Mouse (Mus musculus): ENCODE results near the gene 9530053A07Rik. TPM values are rescaled to one million over a fixed set of nuclear protein-coding genes. Genes with fewer than 3 reads are reported as not detected.

The 9530053A07Rik gene
- polyA plus RNA-seq, 1 experiment from 2014 or later, result 0.05 TPM

DNA sequence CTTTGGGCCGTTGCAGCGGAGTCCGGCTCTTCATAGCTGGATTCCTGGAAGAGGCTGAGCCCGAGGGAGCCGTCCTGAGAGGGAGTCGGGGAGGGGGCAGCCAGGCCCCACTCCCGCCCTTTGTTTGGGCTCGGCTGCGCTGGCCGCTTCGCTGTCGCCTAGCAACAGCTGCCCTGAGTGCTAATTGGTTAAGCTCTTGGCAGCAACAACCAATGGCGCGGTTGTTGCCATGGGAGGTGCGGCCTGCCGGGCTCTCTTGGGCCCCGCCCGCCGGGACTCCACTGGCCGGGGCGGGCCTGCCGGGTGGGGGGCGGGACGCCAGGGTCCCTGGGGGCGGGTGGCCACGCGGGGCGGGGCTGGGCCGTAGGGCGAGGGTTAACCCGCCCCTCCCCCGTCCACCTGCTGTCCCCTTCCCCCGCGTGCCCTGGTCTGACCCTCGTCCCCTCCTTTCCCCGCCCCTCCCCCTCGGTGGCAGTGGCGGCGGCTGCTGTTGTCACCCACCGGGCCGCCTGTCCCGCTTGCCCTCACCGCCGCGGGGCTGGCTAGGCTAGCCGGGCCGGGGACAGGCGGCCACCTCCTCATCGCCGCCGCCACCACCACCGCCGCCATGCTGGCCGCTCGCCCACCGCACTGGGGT lies 50.6 kb downstream of the 9530053A07Rik start:
- Histone ChIP-seq H3K27me3 (no peaks in the 10 kb centered on the region), H3K4me3 (replicated peaks) (peak overlapping the region; percentile 95), H3K9me3 (no peaks in the 10 kb centered on the region), H3K4me1 (replicated peaks) (peaks cover 14% of the 10 kb centered on the region), H3K9ac (replicated peaks) (peak overlapping the region; percentile 96), H3K4me2 (replicated peaks) (peak overlapping the region; percentile 86), H3K36me3 (peaks cover 73% of the 10 kb centered on the region), H3K27ac (peak overlapping the region; percentile 97)
- WGBS, result under 1% methylated on average over 44 of the region's 56 CpGs
- peak; percentile 95 for ATAC-seq

DNA sequence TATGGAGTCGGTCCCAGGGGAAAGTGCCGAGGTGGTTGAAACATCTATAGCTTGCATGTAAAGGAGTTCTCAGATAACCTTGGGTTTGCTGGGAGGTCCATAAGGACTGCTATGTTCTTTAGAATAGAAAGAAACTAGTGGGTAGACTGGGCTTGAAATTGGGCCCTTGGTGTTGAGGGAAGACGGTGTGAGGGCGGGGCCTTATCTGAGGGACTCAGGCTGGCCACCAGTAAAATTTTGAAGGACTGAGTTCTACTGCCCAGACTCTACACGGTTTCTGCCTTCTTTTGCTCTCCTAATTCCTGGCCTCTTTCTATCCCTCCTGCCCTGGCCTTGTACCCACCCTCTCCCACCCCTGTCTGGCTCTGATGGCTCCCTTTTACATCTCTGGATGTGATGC lies 51.6 kb downstream of the 9530053A07Rik start:
- Histone ChIP-seq H3K27ac (peak overlapping the region; percentile 97), H3K27me3 (no peaks in the 10 kb centered on the region), H3K4me2 (replicated peaks) (peak overlapping the region; percentile 86), H3K4me1 (replicated peaks) (peaks cover 14% of the 10 kb centered on the region), H3K9ac (replicated peaks) (peak overlapping the region; percentile 96), H3K36me3 (peaks cover 73% of the 10 kb centered on the region), H3K9me3 (no peaks in the 10 kb centered on the region), H3K4me3 (replicated peaks) (peak overlapping the region; percentile 95)
- ATAC-seq, result no peak
- WGBS, result 82% methylated on average over 5 of the region's 5 CpGs

DNA sequence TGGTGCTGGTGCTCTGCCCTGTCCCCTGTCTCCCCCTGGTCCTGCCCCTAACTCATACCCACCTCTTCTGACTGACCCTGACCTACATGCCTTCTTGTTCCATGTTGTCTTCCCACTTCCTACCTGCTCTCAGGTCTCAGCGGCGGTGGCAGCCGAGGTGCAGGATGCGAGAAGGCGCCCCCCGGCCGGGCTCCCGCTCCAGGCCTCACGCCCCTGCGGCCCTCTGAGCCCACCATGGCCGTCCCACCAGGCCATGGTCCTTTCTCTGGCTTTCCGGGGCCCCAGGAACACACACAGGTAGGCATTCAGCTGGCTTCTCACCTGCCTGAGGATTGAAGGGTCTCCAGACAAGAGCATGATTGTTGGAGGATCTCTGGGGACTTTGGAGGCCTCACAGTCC lies 52.1 kb downstream of the 9530053A07Rik start:
- WGBS, result 95% methylated on average over 12 of the region's 12 CpGs

DNA sequence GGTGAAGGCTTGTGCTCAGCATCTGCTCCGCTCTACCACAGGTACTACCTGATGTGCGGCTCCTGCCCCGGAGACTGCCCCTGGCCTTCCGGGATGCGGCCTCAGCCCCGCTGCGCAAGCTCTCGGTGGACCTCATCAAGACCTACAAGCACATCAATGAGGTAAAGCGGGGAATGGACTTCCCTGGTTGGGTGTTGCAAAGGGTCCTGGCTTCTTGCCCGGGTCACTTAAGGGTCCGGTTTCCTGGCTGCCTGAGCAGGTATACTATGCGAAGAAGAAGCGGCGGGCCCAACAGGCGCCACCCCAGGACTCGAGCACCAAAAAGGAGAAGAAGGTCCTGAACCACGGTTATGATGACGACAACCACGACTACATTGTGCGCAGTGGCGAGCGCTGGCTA lies 53.1 kb downstream of the 9530053A07Rik start:
- no peak overlapping the region for H3K27ac ChIP-seq
- peaks cover 73% of the 10 kb centered on the region for H3K36me3 ChIP-seq
- peaks cover 14% of the 10 kb centered on the region for H3K4me1 ChIP-seq (replicated peaks)
- no peaks in the 10 kb centered on the region for H3K27me3 ChIP-seq
- H3K9me3 ChIP-seq, result no peaks in the 10 kb centered on the region
- H3K4me3 ChIP-seq (replicated peaks), result no peak overlapping the region
- H3K4me2 ChIP-seq (replicated peaks), result no peak overlapping the region
- H3K9ac ChIP-seq (replicated peaks), result no peak overlapping the region
- 97% methylated on average over 21 of the region's 22 CpGs for WGBS
- ATAC-seq, result no peak

More for the DNA sequence above, 52.1 kb downstream of the 9530053A07Rik start:
- Histone ChIP-seq H3K27me3 (no peaks in the 10 kb centered on the region), H3K4me3 (replicated peaks) (peak overlapping the region; percentile 95), H3K9ac (replicated peaks) (peak overlapping the region; percentile 96; the same call in 1 of the 2 replicates), H3K4me1 (replicated peaks) (peaks cover 14% of the 10 kb centered on the region), H3K9me3 (no peaks in the 10 kb centered on the region), H3K4me2 (replicated peaks) (peak overlapping the region; percentile 86), H3K27ac (no peak overlapping the region), H3K36me3 (peaks cover 73% of the 10 kb centered on the region)
- ATAC-seq, result no peak

DNA sequence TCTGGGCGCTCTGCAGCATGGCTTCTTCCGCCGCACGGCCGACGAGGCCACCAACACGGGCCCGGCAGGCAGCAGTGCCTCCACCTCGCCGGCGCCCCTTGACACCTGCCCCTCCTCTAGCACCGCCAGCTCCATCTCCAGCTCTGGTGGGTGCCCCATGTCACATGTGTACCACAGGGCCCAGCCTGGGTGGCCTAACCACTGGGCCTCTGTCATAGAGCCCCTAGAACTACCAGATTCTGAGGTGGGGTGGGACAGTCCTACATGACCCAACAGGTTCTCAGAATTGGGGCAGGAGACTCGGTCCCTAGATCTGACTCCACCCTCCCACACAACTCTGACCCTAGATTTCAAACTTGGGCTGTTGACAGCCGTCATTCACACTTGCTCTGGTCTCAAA lies 56.6 kb downstream of the 9530053A07Rik start:
- peaks cover 97% of the 10 kb centered on the region for H3K36me3 ChIP-seq
- H3K27ac ChIP-seq, result no peak overlapping the region
- H3K9ac ChIP-seq (replicated peaks), result no peak overlapping the region
- H3K4me1 ChIP-seq (replicated peaks), result peaks cover 8% of the 10 kb centered on the region
- peak; percentile 43; the same call in 1 of the 2 replicates for ATAC-seq
- 95% methylated on average over 14 of the region's 14 CpGs for WGBS
- no peak overlapping the region for H3K4me2 ChIP-seq (replicated peaks)
- no peaks in the 10 kb centered on the region for H3K9me3 ChIP-seq
- no peak overlapping the region for H3K4me3 ChIP-seq (replicated peaks)
- H3K27me3 ChIP-seq, result no peaks in the 10 kb centered on the region

DNA sequence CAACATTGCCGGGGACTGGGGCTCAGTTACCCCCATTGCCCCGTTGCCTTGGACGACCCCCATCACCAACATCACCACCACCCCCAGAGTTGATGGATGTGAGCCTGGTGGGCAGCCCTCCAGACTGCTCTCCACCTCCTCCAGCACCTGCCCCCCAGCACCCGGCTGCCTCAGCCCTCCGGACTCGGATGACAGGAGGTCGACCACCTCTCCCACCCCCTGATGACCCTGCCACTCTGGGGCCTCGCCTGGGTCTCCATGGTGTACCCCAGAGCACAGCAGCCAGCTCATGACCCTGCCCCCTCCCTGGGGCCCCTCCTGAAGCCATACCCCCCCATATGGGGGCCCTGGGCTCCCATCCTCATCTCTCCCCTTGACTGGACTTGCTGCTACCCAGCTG lies 57.4 kb downstream of the 9530053A07Rik start:
- peaks cover 100% of the 10 kb centered on the region for H3K36me3 ChIP-seq
- H3K4me1 ChIP-seq (replicated peaks), result peaks cover under 1% of the 10 kb centered on the region; the same call in 1 of the 2 replicates
- H3K27ac ChIP-seq, result no peak overlapping the region
- no peaks in the 10 kb centered on the region for H3K9me3 ChIP-seq
- no peaks in the 10 kb centered on the region for H3K27me3 ChIP-seq
- no peak overlapping the region for H3K4me2 ChIP-seq (replicated peaks)
- no peak overlapping the region for H3K4me3 ChIP-seq (replicated peaks)
- no peak overlapping the region for H3K9ac ChIP-seq (replicated peaks)
- 91% methylated on average over 8 of the region's 8 CpGs for WGBS
- peak; percentile 17; the same call in 1 of the 2 replicates for ATAC-seq

DNA sequence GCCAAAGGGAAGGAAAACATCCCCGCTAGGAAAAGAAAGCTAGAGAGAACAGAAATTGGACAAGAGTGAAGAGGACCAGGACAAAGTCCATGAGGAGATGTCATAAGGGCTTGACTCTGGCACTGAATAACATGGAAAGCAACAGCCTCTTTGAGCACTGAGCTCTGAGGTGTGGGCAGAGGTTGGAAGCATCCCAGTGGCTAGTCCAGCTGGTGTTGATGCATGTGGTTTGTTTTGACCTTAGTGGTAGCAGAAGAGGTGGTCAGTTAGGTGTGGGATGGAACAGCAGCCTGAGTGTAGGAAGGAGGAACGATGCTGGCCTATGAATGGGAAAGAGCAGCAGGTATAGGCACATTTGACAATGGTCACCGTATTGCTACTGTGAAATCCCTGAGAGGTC lies 62.2 kb downstream of the 9530053A07Rik start:
- peaks cover 89% of the 10 kb centered on the region for H3K36me3 ChIP-seq
- no peak overlapping the region for H3K9ac ChIP-seq (replicated peaks)
- no peak overlapping the region for H3K4me3 ChIP-seq (replicated peaks)
- H3K4me2 ChIP-seq (replicated peaks), result no peak overlapping the region
- H3K4me1 ChIP-seq (replicated peaks), result no peaks in the 10 kb centered on the region
- H3K27me3 ChIP-seq, result no peaks in the 10 kb centered on the region
- 92% methylated on average over 3 of the region's 3 CpGs for WGBS
- ATAC-seq, result no peak
- H3K9me3 ChIP-seq, result no peaks in the 10 kb centered on the region
- no peak overlapping the region for H3K27ac ChIP-seq

DNA sequence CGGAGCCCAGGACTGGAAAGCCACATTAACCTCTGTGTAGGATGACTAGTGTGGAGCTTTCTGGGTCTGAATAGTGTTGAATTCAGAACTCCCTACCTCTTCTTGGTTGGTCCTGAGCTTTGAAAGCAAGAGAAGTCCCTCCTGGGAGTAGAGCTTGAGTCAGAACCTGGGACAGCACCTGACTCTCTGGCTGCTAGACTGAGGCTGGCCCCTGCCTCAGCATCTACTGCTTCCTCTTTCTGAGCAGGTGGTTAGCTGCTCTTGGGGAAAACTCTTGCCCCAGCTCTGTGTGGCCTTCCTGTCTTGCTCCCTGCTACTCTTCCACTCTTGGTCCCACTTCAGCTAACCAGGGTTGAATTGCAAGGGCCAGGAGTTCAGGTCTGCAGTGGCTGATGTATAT lies 62.6 kb downstream of the 9530053A07Rik start:
- no peak overlapping the region for H3K4me2 ChIP-seq (replicated peaks)
- H3K27me3 ChIP-seq, result no peaks in the 10 kb centered on the region
- H3K4me1 ChIP-seq (replicated peaks), result no peaks in the 10 kb centered on the region
- no peak overlapping the region for H3K27ac ChIP-seq
- no peak overlapping the region for H3K4me3 ChIP-seq (replicated peaks)
- H3K9ac ChIP-seq (replicated peaks), result no peak overlapping the region
- no peak for ATAC-seq
- WGBS, result 97% methylated on average over 1 of the region's 1 CpGs
- H3K9me3 ChIP-seq, result no peaks in the 10 kb centered on the region
- H3K36me3 ChIP-seq, result peaks cover 89% of the 10 kb centered on the region

DNA sequence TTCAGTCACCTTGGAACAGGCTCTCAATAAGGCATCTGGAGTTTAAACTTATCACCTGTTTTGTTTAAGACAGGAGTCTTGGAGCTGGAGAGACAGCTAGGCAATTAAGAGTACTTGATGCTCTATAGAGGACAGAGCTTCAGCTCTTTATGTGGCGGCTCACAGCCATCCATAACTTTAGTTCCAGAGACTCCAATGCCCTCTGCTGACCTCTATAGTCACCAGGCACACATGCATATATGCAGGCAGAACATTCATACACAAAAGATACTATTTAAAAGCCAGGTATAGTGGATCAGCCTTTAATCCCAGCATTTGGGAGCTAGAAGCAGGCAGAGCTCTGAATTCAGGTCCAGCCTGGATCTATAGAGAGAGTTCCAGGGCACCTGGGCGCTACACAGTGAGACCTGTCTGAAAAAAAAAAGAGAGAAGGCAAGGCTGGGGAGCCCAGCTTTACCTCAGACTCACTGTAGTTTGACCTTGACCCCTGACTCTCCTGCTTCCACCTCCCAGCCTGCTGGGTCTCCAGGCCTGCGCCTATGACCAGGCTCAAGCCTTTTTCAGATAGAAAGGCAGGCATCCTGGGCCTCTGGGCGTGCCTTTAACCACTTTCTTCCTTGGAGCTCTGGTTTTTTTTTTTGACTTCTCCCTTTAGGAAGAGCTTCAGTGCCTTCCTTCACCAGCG lies 66.3 kb downstream of the 9530053A07Rik start:
- H3K4me2 ChIP-seq (replicated peaks), result no peak overlapping the region
- no peak for ATAC-seq
- WGBS, result 91% methylated on average over 5 of the region's 5 CpGs
- H3K9me3 ChIP-seq, result no peaks in the 10 kb centered on the region
- no peak overlapping the region for H3K4me3 ChIP-seq (replicated peaks)
- 0 out of 2 replicates have a peak overlapping the region, but pooled peaks have one; percentile 17 for H3K27ac ChIP-seq
- no peaks in the 10 kb centered on the region for H3K4me1 ChIP-seq (replicated peaks)
- H3K9ac ChIP-seq (replicated peaks), result no peak overlapping the region
- peaks cover 62% of the 10 kb centered on the region for H3K36me3 ChIP-seq
- no peaks in the 10 kb centered on the region for H3K27me3 ChIP-seq

DNA sequence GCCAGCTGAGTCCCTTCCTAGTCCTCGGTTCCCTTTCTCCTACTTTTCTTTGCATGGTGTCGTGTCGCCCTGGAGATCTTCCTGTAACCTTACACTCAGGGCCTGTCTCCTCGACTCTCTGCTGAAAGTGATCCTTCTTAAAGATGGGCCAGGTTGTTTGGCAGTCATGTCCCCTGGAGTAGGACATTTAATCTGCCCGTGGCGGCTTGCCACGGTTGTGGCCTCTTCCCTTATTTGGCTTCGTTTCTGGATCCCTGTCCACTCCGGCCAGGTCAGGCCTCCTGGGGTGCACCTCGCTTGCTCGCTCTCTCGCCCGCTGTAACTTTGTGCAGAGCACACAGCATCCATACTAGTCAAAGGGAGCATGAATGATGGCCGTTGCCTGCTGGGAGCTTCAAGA lies 67.3 kb downstream of the 9530053A07Rik start:
- Histone ChIP-seq H3K4me2 (replicated peaks) (no peak overlapping the region), H3K9me3 (no peaks in the 10 kb centered on the region), H3K4me3 (replicated peaks) (no peak overlapping the region), H3K27me3 (no peaks in the 10 kb centered on the region), H3K4me1 (replicated peaks) (no peaks in the 10 kb centered on the region), H3K36me3 (peaks cover 52% of the 10 kb centered on the region), H3K9ac (replicated peaks) (no peak overlapping the region), H3K27ac (no peak overlapping the region)
- ATAC-seq, result no peak
- 85% methylated on average over 14 of the region's 14 CpGs for WGBS

DNA sequence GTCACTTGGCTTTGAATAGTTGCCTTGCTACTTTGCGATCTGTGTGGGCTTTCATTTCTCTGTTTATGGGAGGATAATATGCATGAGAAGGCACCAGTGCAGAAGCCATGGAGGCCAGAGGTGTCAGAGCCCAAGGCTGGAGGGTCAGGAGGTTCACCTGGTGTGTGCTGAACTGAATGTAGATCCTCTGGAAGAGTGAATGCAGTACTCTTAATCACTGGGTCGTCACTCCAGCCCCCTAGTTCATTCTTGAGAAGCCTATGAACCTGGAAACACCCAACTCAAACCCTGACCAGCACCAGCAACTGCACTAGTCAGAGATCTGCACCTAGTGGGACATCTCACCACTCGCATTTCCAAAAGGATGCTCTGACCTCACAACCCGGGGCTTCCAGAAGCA lies 69.8 kb downstream of the 9530053A07Rik start:
- WGBS, result 71% methylated on average over 4 of the region's 4 CpGs

DNA sequence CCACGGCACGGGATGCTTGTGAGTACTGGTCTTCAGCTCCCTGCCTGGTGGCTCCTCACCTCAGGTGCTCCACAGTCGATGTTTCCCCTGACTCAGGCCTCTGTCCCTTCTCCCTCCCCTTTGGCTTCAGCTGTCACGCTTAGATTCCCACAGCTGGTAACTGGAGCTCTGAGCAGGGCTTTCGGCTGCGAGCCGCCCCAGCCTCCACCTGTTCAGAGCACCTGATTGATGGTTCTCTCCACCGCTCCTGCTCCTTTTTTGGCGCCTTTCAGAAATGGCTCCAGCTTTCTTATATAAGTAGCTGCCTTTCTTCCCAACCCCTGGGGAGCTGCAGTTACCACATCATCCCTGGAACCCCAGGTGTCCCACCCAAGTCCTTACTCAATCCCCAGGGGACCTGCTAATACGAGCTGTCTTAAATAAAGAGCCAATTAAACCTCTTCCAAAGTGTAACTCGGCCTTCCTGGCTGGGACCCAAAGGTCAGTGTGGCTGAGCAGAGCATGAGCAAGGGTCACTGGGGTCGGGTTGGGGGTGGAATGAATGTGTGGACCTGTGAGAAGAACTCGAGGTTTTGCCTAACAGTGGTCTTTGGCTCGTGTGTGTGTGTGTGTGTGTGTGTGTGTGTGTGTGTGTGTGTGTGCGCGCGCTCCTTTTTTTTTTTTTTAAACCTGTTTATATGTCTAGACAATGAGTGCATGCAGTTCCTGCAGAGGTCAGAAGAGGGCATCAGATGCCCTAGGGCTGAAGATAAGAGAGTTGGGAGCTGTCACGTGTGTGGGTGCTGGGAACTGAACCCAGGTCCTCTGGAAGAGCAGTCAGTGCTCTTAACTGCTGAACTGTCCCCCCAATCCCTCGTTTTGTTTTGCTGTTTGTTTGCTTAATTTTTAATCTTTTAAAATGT lies 74.2 kb downstream of the 9530053A07Rik start:
- 61% methylated on average over 19 of the region's 19 CpGs for WGBS
- H3K4me2 ChIP-seq (replicated peaks), result no peak overlapping the region
- no peak overlapping the region for H3K27ac ChIP-seq
- no peak overlapping the region for H3K9ac ChIP-seq (replicated peaks)
- H3K27me3 ChIP-seq, result no peaks in the 10 kb centered on the region
- H3K4me3 ChIP-seq (replicated peaks), result no peak overlapping the region
- no peak for ATAC-seq
- no peaks in the 10 kb centered on the region for H3K9me3 ChIP-seq
- 0 out of 2 replicates have a peak, but pooled peaks cover 2% of the 10 kb centered on the region for H3K4me1 ChIP-seq (replicated peaks)
- peaks cover 3% of the 10 kb centered on the region; the same call in 1 of the 2 replicates for H3K36me3 ChIP-seq

More for the DNA sequence above, 69.8 kb downstream of the 9530053A07Rik start:
- ATAC-seq, result no peak
- H3K4me3 ChIP-seq (replicated peaks), result no peak overlapping the region
- no peaks in the 10 kb centered on the region for H3K27me3 ChIP-seq
- H3K36me3 ChIP-seq, result peaks cover 29% of the 10 kb centered on the region
- no peaks in the 10 kb centered on the region for H3K4me1 ChIP-seq (replicated peaks)
- H3K9ac ChIP-seq (replicated peaks), result no peak overlapping the region
- no peaks in the 10 kb centered on the region for H3K9me3 ChIP-seq
- H3K4me2 ChIP-seq (replicated peaks), result no peak overlapping the region
- no peak overlapping the region for H3K27ac ChIP-seq
